Mouse (Mus musculus): ENCODE measurements around the gene Dctd.

DNA sequence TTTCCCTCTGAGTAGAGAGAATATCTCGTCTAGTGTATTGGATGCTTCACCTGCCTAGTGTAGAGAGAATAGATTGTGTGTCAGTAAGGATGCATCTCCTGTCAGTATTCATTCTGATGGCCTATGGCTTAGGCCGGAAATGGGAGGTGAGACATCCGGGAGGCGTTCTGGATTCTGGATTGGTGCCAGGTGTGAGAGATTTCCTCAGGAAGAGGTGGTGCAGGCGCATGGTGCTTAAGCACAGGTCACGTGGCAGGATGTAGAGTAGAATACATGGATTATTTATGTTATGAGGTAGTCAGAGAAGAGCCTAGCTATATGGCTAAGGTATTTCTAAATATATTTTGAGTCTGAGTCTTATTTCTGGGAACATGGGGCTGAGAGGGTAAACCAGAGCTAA is 15.7 kb downstream of the Dctd start:
- TF ChIP-seq CTCF (IDR thresholded peaks at IDR 0.05; ENCODE audit: control insufficient read depth, insufficient read depth, insufficient replicate concordance, low read depth, low read length) (no peak), POLR2A (IDR thresholded peaks at IDR 0.05; ENCODE audit: control insufficient read depth, low read depth, low read length) (no peak)
